11 mouse cellular contexts compared by ENCODE assay signal in genomic region chr5:118676151-118676918, GRCm38 (mm10).
A peak's percentile ranks its signal among the peaks of the same experiment; 100 is the strongest.
DNase-seq lines count a peak whose midpoint lies in the region; ATAC-seq and TF ChIP-seq lines count a peak whose summit lies in the region.
"Had no signal": no experiment of that assay in that cellular context is flagged by ENCODE, and none has a peak within 500 bp of the region (broad histone marks: within the 10 kb centered on the region; RNA-seq: fewer than 3 reads in every experiment).

No protein-coding gene starts in this region.

- DNase-seq in heart, postnatal 25 days (ENCODE audit: low spot score): no peak
- DNase-seq in lung, embryonic 14.5 days: no peak
- DNase-seq in lung, adult 2 months: no peak
- DNase-seq in heart, postnatal 4 days: peak; percentile 41
- DNase-seq in thymus, postnatal 10 days (ENCODE audit: low spot score in 2 of 2): peak; percentile 39 to 58
- DNase-seq in left cerebral cortex, postnatal 36 days (ENCODE audit: low spot score in 2 of 2): no peak
- DNase-seq: cerebellum, postnatal 36 days had no signal

- no peak overlapping the region for H3K9ac ChIP-seq in heart, embryonic 15.5 days
- no peak overlapping the region for H3K9ac ChIP-seq in lung, embryonic 14.5 days
- H3K9ac ChIP-seq: kidney, embryonic 15.5 days; liver, embryonic 14.5 days had no signal

- intact Hi-C loops in heart, postnatal 25 days (cut with DNase I): no loop called here
- intact Hi-C loops in left cerebral cortex, postnatal 36 days (cut with DNase I): no loop called here

- H3K9me3 ChIP-seq in heart, embryonic 15.5 days (replicated peaks): no peaks in the 10 kb centered on the region
- H3K9me3 ChIP-seq in lung, embryonic 14.5 days (ENCODE audit: low read depth, low read length): no peaks in the 10 kb centered on the region
- H3K9me3 ChIP-seq: kidney, embryonic 15.5 days had no signal

- no peak for TF ChIP-seq CTCF in lung, embryonic 14.5 days (IDR thresholded peaks at IDR 0.05; ENCODE audit: low read depth)
- no peak for TF ChIP-seq CTCF in lung, adult 2 months (IDR thresholded peaks at IDR 0.05; ENCODE audit: insufficient read depth, low read length)

- WGBS in heart, embryonic 15.5 days: 55% methylated on average over 8 of the region's 8 CpGs
- 70% methylated on average over 8 of the region's 8 CpGs for WGBS in lung, embryonic 14.5 days
- WGBS in lung, adult 2 months: 72% methylated on average over 8 of the region's 8 CpGs

- no peak overlapping the region for H3K4me3 ChIP-seq in heart, embryonic 15.5 days
- H3K4me3 ChIP-seq in lung, embryonic 14.5 days (ENCODE audit: low read depth, low read length): no peak overlapping the region
- no peak overlapping the region for H3K4me3 ChIP-seq in lung, adult 2 months (replicated peaks; ENCODE audit: extremely low read depth, low read depth, low read length)
- H3K4me3 ChIP-seq: kidney, embryonic 15.5 days had no signal

- no peaks in the 10 kb centered on the region for H3K36me3 ChIP-seq in heart, embryonic 15.5 days
- H3K36me3 ChIP-seq in lung, embryonic 14.5 days (ENCODE audit: insufficient read depth): peaks cover 3% of the 10 kb centered on the region; the same call in 1 of the 2 replicates

- H3K27ac ChIP-seq in heart, embryonic 15.5 days: peak overlapping the region; percentile 74
- peak overlapping the region; percentile 52; the same call in 1 of the 2 replicates for H3K27ac ChIP-seq in lung, embryonic 14.5 days (ENCODE audit: low read depth)
- H3K27ac ChIP-seq: liver, embryonic 14.5 days; macrophage had no signal

- H3K4me1 ChIP-seq in heart, embryonic 15.5 days (replicated peaks): peaks cover 79% of the 10 kb centered on the region
- H3K4me1 ChIP-seq in lung, embryonic 14.5 days (ENCODE audit: insufficient read depth): peaks cover 18% of the 10 kb centered on the region
- peaks cover 26% of the 10 kb centered on the region for H3K4me1 ChIP-seq in lung, adult 2 months (ENCODE audit: control insufficient read depth, insufficient read depth, low read length)

- ATAC-seq in heart, embryonic 15.5 days (replicated peaks; ENCODE audit: insufficient number of reproducible peaks, insufficient read depth, low FRiP score, low read depth): no peak
- ATAC-seq in lung, embryonic 14.5 days (ENCODE audit: insufficient read depth): no peak; the same call in 1 of the 2 replicates

- no peak for TF ChIP-seq POLR2A in lung, adult 2 months (IDR thresholded peaks at IDR 0.05; ENCODE audit: borderline replicate concordance, extremely low read depth, low read depth, low read length)

- H3K27me3 ChIP-seq in heart, embryonic 15.5 days: no peaks in the 10 kb centered on the region
- H3K27me3 ChIP-seq in lung, embryonic 14.5 days (ENCODE audit: insufficient read depth, low read length): no peaks in the 10 kb centered on the region
- H3K27me3 ChIP-seq: kidney, embryonic 15.5 days had no signal

- peak overlapping the region; percentile 34 for H3K4me2 ChIP-seq in heart, embryonic 15.5 days
- no peak overlapping the region for H3K4me2 ChIP-seq in lung, embryonic 14.5 days
- H3K4me2 ChIP-seq: kidney, embryonic 15.5 days had no signal

Comparison
In these comparisons a context has a peak if more than half of its experiments do, and no peak if none do; other contexts are left out.
1. DNase-seq: peak in heart, postnatal 4 days (single experiment) and thymus, postnatal 10 days (2 of 2); none in heart, postnatal 25 days (single experiment), lung, embryonic 14.5 days (single experiment), lung, adult 2 months (single experiment) and left cerebral cortex, postnatal 36 days (0 of 2).